Mouse (Mus musculus): ENCODE measurements around the gene 1700125H20Rik.

DNA sequence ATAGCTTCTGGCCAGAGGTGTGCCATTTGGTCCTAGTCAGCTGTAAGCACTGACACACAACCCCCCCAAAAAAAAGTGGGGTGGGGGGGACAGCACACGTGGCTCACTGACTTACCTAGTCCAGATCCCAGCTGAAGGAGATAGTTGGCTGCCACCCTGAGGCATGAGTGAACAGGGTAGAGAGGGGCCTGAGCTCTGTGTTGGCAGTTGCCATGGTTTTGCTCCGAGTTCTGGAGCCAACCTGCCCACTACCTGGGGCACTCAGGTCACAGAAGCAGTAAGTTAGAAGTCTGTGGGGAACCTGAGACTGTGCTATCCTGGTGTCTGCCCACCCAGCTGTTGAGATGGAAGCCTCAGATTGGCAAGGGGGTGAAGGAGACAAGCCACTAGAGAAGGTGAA lies 629 bp downstream of the 1700125H20Rik start:
- TF ChIP-seq ZC3H11A (IDR thresholded peaks at IDR 0.05; ENCODE audit: borderline replicate concordance, low read depth, low read length) (no peak), HCFC1 (IDR thresholded peaks at IDR 0.05; ENCODE audit: borderline replicate concordance, insufficient read depth, low read length) (no peak), ZNF384 (IDR thresholded peaks at IDR 0.05; ENCODE audit: low read depth, low read length) (no peak), MAFK (IDR thresholded peaks at IDR 0.05; ENCODE audit: insufficient read depth, low read depth, low read length) (no peak), CHD2 (IDR thresholded peaks at IDR 0.05; ENCODE audit: low read depth, low read length) (no peak)

Measured in ES-E14 (cell line).